Mouse (Mus musculus): ENCODE results near the gene Vps37b.

DNA sequence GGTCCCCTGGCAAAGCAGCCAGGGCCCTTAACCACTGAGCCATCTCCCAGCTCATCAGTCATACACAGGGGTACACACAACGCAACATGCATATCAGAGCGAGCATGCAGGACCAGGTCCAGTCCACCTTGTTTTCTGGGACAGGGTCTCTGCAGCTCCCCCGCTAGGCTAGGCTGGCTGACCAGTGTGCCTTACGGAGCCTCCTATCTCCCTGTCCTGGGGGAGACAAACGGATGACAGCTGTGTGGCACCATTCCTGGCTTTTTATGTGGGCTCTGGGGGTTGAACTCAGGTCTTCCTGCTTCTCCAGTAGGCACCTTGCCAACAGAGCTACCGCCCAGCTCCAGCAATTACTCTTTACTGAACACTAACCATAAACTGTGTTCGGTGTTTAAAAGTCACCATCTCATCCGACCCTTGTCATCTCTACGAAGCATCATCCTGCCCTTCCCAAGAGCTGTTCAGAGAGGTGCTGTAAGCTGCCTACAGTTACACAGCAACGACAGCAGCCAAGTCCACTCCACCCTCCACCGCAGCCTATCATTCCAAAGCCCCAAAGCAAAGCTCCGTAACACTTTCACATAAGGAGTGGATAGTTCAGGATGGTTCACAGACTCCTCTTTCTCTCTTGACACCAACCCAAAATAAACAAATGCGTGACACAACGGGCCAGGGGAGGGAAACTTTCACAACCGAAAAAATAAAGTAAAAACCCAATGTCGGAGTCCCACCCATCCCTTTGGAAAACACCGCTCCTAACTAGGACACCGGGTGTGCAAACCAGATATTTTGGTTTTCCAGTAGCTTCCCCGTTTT, 2.6 kb downstream of the Vps37b start:
- TF ChIP-seq CTCF (IDR thresholded peaks at IDR 0.05; ENCODE audit: low read depth): no peak
- TF ChIP-seq EP300 (IDR thresholded peaks at IDR 0.05; ENCODE audit: low read depth): no peak
